Mouse (Mus musculus): ENCODE results near the gene Kcnh4. TPM values are rescaled to one million over a fixed set of nuclear protein-coding genes. Genes with fewer than 3 reads are reported as not detected.

Gene Kcnh4
- polyA plus RNA-seq (2012; ENCODE audit: low replicate concordance), result 0.09 and 0.55 TPM in 2 replicates

GRCm38 (mm10) chr11:100759611-100760233, at the start of gene Kcnh4:
Kcnh4 (minus strand) TSS chr11:100759942.

DNA sequence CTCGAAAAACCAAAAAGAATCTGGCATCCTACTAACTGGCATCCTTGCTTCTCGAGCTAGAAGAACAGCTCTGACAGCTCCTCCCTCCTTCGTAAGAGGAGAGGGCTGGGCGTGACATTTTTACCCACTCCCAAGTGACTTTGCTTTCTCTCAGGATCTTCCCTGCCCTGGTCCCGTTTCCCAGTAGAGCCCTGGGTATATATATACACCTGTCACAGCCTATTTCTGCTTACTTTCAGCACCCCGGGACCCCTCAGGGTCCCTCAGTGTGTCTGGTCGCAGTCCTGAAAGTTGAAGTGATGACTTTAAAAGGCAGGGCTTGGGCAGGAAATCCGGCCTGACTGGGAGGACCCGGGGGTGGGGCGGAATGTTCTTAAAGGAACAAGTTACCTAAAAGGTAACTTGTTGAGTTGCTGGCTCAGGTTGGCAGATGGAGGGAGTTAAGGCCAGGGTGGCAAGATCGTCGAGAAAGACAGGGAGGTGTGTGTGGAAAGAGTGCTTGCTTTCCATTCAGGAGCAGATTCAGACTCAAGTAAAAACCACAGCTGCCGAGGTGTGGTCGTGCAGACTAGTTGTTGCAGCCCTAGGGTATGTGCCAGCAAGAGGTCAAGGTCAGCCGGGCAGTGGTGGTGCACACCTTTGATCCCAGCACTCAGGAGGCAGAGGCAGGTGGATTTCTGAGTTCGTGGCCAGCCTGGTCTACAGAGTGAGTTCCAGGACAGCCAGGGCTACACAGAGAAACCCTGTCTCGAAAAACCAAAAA, 11.1 kb upstream of the Kcnh4 start, which contains the start of gene Ghdc:
Gene Ghdc, minus strand, starts transcription at position 312 of the 763 bp plus-strand sequence.

DNA sequence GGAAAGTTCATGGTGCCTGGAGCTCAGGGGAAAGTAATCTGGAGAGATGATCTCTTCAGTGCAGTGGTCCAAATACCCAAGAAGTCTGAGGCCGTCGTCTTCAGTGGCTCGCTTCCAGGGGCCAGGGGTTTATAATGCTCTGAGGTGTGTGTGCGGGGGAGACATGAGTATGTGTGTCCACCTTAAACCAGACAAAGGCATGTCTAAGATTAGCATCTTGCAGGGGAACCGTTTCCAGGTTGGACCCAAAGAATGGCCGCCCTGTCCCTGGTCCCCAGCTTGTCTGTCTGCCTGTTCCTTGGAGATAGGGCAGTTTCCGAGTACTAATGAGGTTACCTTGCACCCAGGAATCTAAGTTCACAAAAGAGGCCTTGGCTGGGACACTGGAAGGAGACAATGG, 3.1 kb upstream of the Kcnh4 start, which contains the start of gene Hcrt:
Gene Hcrt, minus strand, starts transcription at position 101 of the 400 bp plus-strand sequence.

DNA sequence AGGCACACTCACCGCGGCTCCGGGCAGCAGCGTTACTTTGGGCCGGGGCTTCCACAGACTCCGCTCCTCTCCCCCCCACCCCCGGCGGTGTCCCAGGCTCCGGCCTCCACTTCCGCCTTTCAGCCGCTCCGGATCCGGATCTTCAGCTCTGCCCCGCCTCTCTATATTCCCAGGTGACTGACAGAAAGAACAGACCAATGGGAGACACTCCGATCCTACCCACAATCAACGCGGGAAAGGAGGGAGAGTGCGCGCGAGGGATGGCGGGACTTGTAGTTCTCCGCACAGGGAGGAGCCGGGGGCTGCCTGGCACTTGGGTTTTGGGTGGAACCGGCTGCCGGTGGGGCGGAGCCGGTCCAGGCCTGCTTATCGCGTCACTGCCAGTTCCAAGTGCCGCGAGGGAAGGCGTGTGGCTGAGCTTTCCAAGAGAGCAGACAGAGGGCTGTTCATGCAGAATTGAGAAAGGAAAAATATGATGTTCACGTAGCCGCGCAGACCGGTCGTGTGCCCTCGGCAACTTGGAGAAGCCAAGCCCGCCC, 21.6 kb downstream of the Kcnh4 start, which contains the start of gene Rab5c:
Gene Rab5c, minus strand, starts transcription at position 150 of the 539 bp plus-strand sequence.

DNA sequence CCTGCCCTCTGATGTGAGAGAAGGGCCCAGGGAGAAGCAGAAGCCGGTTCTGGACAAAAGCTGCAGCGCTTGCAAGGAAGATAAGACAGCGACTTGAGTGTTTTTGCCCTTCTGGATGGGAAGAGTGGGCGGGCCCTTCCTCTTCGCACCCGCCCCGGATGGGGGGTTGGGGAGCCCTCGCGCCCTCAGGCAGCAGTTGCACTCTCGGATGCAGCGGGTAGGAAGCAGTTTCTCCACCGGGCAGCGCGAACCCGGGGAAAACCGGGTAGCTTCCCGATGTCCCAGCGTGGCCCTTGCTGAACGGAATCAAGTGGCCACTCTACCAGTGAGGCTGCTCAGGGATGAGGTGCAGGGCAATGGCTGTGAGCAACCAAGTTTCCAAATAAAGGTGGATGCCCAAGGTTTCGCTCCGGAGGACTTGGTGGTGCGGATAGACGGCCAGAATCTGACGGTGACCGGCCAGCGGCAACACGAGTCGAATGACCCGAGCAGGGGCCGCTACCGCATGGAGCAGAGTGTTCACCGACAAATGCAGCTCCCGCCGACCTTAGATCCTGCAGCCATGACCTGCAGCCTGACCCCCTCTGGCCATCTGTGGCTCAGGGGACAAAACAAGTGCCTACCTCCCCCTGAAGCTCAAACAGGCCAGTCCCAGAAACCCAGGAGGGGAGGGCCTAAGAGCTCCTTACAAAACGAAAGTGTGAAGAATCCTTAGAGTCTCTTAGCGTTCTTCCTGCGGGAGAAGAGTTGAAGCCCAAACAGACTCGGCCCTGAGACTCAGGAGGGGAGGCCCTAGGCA, 45.8 kb downstream of the Kcnh4 start, which contains the start of gene Hspb9:
Gene Hspb9, plus strand, starts transcription at position 116 of the 799 bp plus-strand sequence.

DNA sequence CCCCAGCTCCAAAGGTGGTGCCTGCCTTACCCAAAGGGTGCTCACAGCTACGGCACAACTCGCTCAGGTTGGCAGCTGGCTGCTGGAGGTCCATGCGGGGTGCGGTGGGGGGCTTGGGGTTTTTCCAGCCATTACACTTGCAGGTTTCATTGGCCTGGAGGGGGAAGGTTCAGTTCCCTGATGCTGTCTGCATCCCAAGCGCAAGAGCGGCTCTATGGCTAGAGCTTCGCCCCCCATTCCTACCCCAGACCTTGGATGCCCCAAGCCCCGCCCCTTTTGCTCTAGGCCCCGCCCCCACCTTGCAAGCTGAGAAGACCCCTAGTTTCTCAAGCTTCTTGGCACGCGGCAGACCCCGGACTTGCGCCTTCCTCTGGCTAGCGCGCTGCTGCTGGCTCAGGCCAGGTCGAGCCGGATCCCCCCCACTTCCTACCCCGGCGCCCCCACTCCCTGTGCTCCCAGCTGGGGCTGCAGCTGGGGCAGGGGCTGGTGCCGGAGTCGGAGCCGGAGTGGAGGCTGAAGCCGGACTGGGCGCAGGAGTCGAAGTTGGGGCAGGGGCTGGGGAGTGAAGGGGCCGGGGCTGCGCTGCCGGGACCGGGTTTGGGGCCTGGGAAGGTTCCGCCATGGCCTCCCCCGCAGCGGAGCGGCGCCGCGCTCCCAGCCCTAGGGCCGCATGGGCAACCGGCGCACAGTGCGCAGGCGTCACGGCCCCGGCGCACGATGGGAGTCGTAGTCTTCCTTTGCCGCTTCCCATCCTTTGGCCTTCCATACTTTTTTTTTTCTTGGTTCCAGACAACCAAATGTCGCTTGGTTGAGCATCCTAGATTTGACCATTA, 47.7 kb downstream of the Kcnh4 start, which contains the start of gene Kat2a:
Gene Kat2a, minus strand, starts transcription at position 683 of the 833 bp plus-strand sequence.

GRCm38 (mm10) chr11:100703851-100704531, 55.8 kb downstream of the Kcnh4 start, which contains the start of gene Dhx58:
Dhx58 (minus strand) TSS chr11:100704271.

DNA sequence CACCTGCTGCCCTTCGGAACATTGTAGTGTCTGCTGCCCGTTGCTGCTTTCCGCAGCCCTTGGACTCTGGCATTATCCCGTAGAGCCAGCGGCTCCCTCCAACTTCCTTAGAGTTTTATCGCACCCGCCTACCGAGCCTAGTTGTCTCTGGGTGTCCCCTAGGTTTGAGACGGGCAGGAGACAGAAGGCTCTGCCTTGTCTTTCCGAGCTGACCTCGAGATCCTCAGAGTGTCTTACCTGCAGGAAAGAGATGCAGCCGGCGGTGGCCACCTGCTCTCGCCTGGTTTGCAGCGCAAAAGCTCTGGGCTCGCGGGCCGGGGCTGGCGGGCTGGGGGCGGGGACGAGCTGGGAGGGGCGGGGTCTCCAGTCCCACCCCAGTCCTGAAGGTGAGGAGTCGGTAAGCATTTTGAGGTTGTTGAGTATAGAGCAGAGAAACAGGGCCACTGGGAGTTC, 67.6 kb downstream of the Kcnh4 start, which contains the start of gene Zfp385c:
Gene Zfp385c, minus strand, starts transcription at position 292 of the 453 bp plus-strand sequence.

Other genes with a start within 250 kb of the Kcnh4 start
- 4.5 and 57.8 TPM in 2 replicates for gene Acly, start 231.9 kb downstream of the Kcnh4 start, polyA plus RNA-seq (2012; ENCODE audit: low replicate concordance)
- not detected in 2 replicates for gene Ttc25, start 214.3 kb downstream of the Kcnh4 start, polyA plus RNA-seq (2012; ENCODE audit: low replicate concordance)
- 26.2 and 47.0 TPM in 2 replicates for gene Cnp, start 185.0 kb downstream of the Kcnh4 start, polyA plus RNA-seq (2012; ENCODE audit: low replicate concordance)
- 15.7 and 34.6 TPM in 2 replicates for gene Nkiras2, start 140.7 kb downstream of the Kcnh4 start, polyA plus RNA-seq (2012; ENCODE audit: low replicate concordance)
- 21.8 and 31.1 TPM in 2 replicates for gene Dnajc7, start 139.8 kb downstream of the Kcnh4 start, polyA plus RNA-seq (2012; ENCODE audit: low replicate concordance)
- gene Zfp385c, start 67.5 kb downstream of the Kcnh4 start, polyA plus RNA-seq (2012; ENCODE audit: low replicate concordance), result not detected in 2 replicates
- 28.8 and 34.9 TPM in 2 replicates for gene Dhx58, start 55.7 kb downstream of the Kcnh4 start, polyA plus RNA-seq (2012; ENCODE audit: low replicate concordance)
- gene Kat2a, start 47.5 kb downstream of the Kcnh4 start, polyA plus RNA-seq (2012; ENCODE audit: low replicate concordance), result 93.8 and 113 TPM in 2 replicates
- 0.71 TPM in 1 of 2 replicates, not detected in the other for gene Hspb9, start 46.1 kb downstream of the Kcnh4 start, polyA plus RNA-seq (2012; ENCODE audit: low replicate concordance)
- gene Rab5c, start 21.7 kb downstream of the Kcnh4 start, polyA plus RNA-seq (2012; ENCODE audit: low replicate concordance), result 394 and 541 TPM in 2 replicates
- gene Hcrt, start 3.0 kb upstream of the Kcnh4 start, polyA plus RNA-seq (2012; ENCODE audit: low replicate concordance), result not detected in 2 replicates
- 6.6 and 9.5 TPM in 2 replicates for gene Ghdc, start 11.0 kb upstream of the Kcnh4 start, polyA plus RNA-seq (2012; ENCODE audit: low replicate concordance)
- gene Stat5b, start 90.8 kb upstream of the Kcnh4 start, polyA plus RNA-seq (2012; ENCODE audit: low replicate concordance), result 27.4 and 38.6 TPM in 2 replicates
- gene Stat5a, start 99.4 kb upstream of the Kcnh4 start, polyA plus RNA-seq (2012; ENCODE audit: low replicate concordance), result 25.8 and 32.3 TPM in 2 replicates
- 22.0 and 45.8 TPM in 2 replicates for gene Stat3, start 179.6 kb upstream of the Kcnh4 start, polyA plus RNA-seq (2012; ENCODE audit: low replicate concordance)
- 7.5 and 8.9 TPM in 2 replicates for gene Cavin1, start 210.9 kb upstream of the Kcnh4 start, polyA plus RNA-seq (2012; ENCODE audit: low replicate concordance)
- 80.6 and 100 TPM in 2 replicates for gene Atp6v0a1, start 249.5 kb upstream of the Kcnh4 start, polyA plus RNA-seq (2012; ENCODE audit: low replicate concordance)

All from leukemia stem cell, adult 10-12 weeks (primary cell).